Mouse (Mus musculus) layer of hippocampus, adult 18-20 months (tissue): ENCODE measurements at regions not wholly inside any gene's neighbourhood (a gene's known extent, or its start where the extent isn't known, plus 50 kb on each side); places are given as distances from the start of the nearest gene placed in this dataset.
"Not testable (repeated sequence)": the region's sequence is repeated elsewhere in the genome, so short reads cannot be mapped to it uniquely, and the experiment has no call there.

ENCODE experiments used
- DNase-seq, 2 experiments: peaks; one replicate each; pipeline ENCODE4 v3.0.0; 2022; ENCODE audit warnings: low spot score in 2 of 2

GRCm38 (mm10) chr10:36884198-36884597 is 90.1 kb upstream of the Hdac2 start:
- no peak for DNase-seq

- peak in 1 of 2 experiments; percentile 4 for DNase-seq
These were observed 76.3 kb upstream of the Hdac2 start for GRCm38 (mm10) chr10:36897900-36898600.

- no peak for DNase-seq
These were observed 65.5 kb upstream of the Hdac2 start for GRCm38 (mm10) chr10:36908861-36909260.

- not testable (repeated sequence) for DNase-seq
These were observed 56.3 kb upstream of the Hdac2 start for GRCm38 (mm10) chr10:36918037-36918436.

GRCm38 (mm10) chr10:36923756-36924155 is 50.6 kb upstream of the Hdac2 start:
- no peak for DNase-seq

- DNase-seq, result no peak
These were observed 50.2 kb upstream of the Hdac2 start for GRCm38 (mm10) chr10:36924161-36924560.
